Mouse (Mus musculus): Measurements from ENCODE around the gene Cd209a.
A peak's percentile ranks its signal among the peaks of the same experiment; 100 is the strongest.
"Not testable (repeated sequence)": the region's sequence is repeated elsewhere in the genome, so short reads cannot be mapped to it uniquely, and the experiment has no call there.

Cd209a gene

GRCm38 (mm10) chr8:3748761-3749160 lies at the start of gene Cd209a:
Cd209a (minus strand) TSS chr8:3748984.
- no peak for DNase-seq

DNA sequence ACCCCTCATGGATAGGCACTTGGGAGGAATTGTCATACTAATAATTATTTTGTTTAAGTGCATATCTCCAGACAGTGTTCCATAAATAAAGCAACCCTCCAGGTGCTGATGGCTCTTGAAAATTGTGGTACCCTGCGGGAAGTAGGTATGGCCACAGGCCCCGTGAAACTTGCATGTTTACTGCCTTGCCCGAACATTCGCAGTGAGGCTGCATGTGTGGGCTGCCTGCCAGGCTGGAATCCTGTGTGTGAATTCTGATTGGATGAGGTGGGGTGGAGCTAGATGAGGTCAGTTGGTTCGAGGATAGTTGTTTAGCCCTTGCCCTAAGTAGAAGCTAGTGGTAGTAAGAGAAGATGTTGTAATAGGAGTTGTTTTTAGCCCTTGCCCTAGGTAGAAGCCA lies 19.9 kb upstream of the Cd209a start:
- not testable (repeated sequence) for DNase-seq

- peak; percentile 92 for DNase-seq
Observed at GRCm38 (mm10) chr8:3754261-3754850, 5.6 kb upstream of the Cd209a start.

GRCm38 (mm10) chr8:3736947-3737346 lies 11.8 kb downstream of the Cd209a start:
- no peak for DNase-seq

DNA sequence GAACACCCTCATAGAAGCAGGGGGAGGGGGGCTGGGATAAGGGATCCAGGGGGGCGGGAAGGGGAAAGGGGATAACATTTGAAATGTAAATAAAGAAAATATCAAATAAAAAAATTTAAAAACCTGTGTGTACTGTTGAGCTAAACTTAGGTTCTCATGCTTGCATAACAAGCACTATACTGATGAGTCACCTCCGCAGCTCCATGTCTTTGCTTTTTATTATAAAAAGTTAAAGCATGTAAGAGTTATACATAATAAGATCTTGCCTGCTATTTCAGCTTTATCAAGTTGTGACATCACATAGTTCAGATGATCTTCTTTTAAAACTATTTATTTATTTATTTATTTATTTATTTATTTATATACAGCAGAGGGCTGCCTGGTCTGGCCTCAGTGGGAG lies 13.2 kb downstream of the Cd209a start:
- DNase-seq: no peak

DNA sequence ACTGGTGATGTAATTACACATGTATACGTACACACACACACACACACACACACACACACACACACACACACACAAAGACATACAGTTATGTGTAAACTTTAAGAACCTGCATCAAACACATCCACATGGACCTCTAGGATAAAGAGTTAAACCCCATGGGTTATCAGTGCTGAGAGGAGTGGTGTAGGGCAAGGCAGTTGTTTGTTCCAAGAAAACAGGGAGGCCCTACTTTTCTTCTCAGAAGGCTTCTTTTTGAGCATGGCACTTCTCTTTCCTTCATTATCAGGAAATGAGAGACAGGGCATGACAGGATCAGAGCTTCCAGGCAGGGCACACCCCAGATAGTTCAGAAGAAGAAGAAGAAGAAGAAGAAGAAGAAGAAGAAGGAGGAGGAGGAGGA lies 14.7 kb downstream of the Cd209a start:
- DNase-seq: no peak

GRCm38 (mm10) chr8:3721041-3721440 lies 27.7 kb downstream of the Cd209a start:
- no peak for DNase-seq

GRCm38 (mm10) chr8:3720551-3720950 lies 28.2 kb downstream of the Cd209a start, which contains the start of gene Clec4g:
Clec4g (minus strand) TSS chr8:3720651.
- DNase-seq: no peak

GRCm38 (mm10) chr8:3718559-3718958 lies 30.2 kb downstream of the Cd209a start:
- DNase-seq: peak; percentile 67

DNA sequence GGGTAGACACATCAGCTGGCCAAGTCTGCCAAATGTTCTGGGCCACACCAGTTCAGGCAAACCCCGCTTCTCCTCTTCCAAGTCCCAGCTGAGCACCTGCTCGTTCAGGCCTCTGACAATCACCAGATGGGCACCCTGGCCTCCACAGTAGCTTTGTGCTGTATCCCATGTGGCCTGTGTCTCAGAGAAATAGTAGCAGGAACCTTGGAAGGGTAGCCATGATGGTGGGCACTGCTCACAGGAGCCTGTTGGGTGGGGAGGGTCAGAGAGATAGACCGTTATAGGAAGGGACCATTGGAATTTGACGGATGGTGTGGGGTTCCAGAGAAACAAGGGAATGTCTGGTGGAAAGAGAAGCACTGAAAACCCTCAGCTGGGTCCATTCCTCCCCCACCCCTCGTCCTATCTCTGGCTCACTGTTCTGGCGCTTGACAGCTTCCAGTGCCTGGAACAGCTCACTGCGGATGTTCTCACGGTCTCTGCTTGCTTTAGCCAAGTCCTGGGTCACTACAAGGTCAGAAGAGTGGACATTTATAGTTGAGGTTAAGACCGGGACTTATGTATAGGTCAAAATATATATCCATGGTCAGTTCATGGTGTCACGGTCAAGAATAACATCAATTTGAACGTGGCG lies 31.3 kb downstream of the Cd209a start:
- DNase-seq: no peak

GRCm38 (mm10) chr8:3711646-3712045 lies 37.1 kb downstream of the Cd209a start:
- no peak for DNase-seq

GRCm38 (mm10) chr8:3710312-3710711 lies 38.5 kb downstream of the Cd209a start:
- no peak for DNase-seq

DNA sequence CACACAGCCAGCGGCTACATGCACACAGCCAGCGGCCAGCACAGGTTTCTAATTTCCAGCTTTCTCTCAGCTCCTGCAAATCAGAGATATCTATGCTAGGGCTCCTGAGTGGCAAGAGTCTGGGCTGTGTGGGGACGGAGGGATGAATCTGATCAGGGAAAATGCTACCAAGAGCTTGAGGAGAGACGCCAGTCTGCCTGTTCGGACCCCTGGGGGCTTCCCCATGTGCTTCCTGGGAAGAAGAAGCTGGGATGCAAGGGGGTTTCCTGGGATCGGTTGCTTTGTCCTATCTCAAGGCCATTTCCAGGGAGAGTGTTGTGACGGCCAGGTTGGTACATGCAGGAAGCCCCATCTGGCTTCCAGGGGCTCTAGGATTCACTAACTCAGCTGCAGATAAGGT lies 41.2 kb downstream of the Cd209a start:
- no peak for DNase-seq

DNA sequence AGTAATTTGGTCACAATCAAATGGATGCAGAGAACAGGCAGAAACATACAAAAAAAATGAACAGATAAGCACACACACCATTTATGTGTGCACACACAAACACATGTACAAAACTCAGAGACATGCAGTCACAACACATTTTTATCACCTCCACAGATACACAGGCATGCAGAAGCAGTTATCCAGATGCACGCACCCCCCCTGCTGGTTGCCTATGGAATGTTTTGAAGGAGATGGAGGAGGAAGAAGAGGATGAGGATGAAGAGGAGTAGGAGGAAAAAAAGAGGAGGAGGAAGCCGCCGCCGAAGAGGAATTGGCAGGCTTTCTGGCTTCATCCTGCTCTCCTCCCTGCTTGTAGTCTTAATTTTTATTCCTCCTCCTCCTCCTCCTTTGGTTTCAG lies 43.1 kb downstream of the Cd209a start:
- DNase-seq: no peak

GRCm38 (mm10) chr8:3701491-3701890 lies 47.3 kb downstream of the Cd209a start:
- DNase-seq: no peak

GRCm38 (mm10) chr8:3694121-3694520 lies 54.7 kb downstream of the Cd209a start, which contains the start of gene Fcer2a:
Fcer2a (minus strand) TSS chr8:3694175.
- no peak for DNase-seq

All from embryo, embryonic 11 days (tissue).